Mouse (Mus musculus): ENCODE results near the gene Ptprm.
"Not testable (repeated sequence)": the region's sequence is repeated elsewhere in the genome, so short reads cannot be mapped to it uniquely, and the experiment has no call there.

Gene Ptprm

GRCm38 (mm10) chr17:66891916-66892315 lies 462.3 kb downstream of the Ptprm start:
- no peak for DNase-seq (ENCODE audit: extremely low spot score, low read depth, low spot score)

- DNase-seq (ENCODE audit: extremely low spot score, low read depth, low spot score) = no peak
Measured at GRCm38 (mm10) chr17:66891067-66891862, 463.0 kb downstream of the Ptprm start.

GRCm38 (mm10) chr17:66882304-66882703 lies 472.0 kb downstream of the Ptprm start:
- no peak for DNase-seq (ENCODE audit: extremely low spot score, low read depth, low spot score)

- no peak for DNase-seq (ENCODE audit: extremely low spot score, low read depth, low spot score)
Measured at GRCm38 (mm10) chr17:66880969-66881701, 473.1 kb downstream of the Ptprm start.

- no peak for DNase-seq (ENCODE audit: extremely low spot score, low read depth, low spot score)
Measured at GRCm38 (mm10) chr17:66879151-66879550, 475.1 kb downstream of the Ptprm start.

- DNase-seq (ENCODE audit: extremely low spot score, low read depth, low spot score) = no peak
Measured at GRCm38 (mm10) chr17:66877582-66877981, 476.7 kb downstream of the Ptprm start.

- no peak for DNase-seq (ENCODE audit: extremely low spot score, low read depth, low spot score)
Measured at GRCm38 (mm10) chr17:66874810-66875209, 479.4 kb downstream of the Ptprm start.

GRCm38 (mm10) chr17:66871396-66871795 lies 482.9 kb downstream of the Ptprm start:
- DNase-seq (ENCODE audit: extremely low spot score, low read depth, low spot score) = no peak

- DNase-seq (ENCODE audit: extremely low spot score, low read depth, low spot score) = no peak
Measured at GRCm38 (mm10) chr17:66869581-66870002, 484.7 kb downstream of the Ptprm start.

- DNase-seq (ENCODE audit: extremely low spot score, low read depth, low spot score) = no peak
Measured at GRCm38 (mm10) chr17:66864441-66864840, 489.8 kb downstream of the Ptprm start.

- DNase-seq (ENCODE audit: extremely low spot score, low read depth, low spot score) = no peak
Measured at GRCm38 (mm10) chr17:66861557-66861956, 492.7 kb downstream of the Ptprm start.

GRCm38 (mm10) chr17:66858757-66859156 lies 495.5 kb downstream of the Ptprm start:
- DNase-seq (ENCODE audit: extremely low spot score, low read depth, low spot score) = no peak

GRCm38 (mm10) chr17:66852496-66852895 lies 501.8 kb downstream of the Ptprm start:
- DNase-seq (ENCODE audit: extremely low spot score, low read depth, low spot score) = no peak

- not testable (repeated sequence) for DNase-seq (ENCODE audit: extremely low spot score, low read depth, low spot score)
Measured at GRCm38 (mm10) chr17:66847011-66847410, 507.2 kb downstream of the Ptprm start.

GRCm38 (mm10) chr17:66822347-66822746 lies 531.9 kb downstream of the Ptprm start:
- DNase-seq (ENCODE audit: extremely low spot score, low read depth, low spot score) = no peak

GRCm38 (mm10) chr17:66817380-66817779 lies 536.9 kb downstream of the Ptprm start:
- DNase-seq (ENCODE audit: extremely low spot score, low read depth, low spot score) = no peak

GRCm38 (mm10) chr17:66815921-66816320 lies 538.3 kb downstream of the Ptprm start:
- DNase-seq (ENCODE audit: extremely low spot score, low read depth, low spot score) = no peak

GRCm38 (mm10) chr17:66813786-66814185 lies 540.5 kb downstream of the Ptprm start:
- DNase-seq (ENCODE audit: extremely low spot score, low read depth, low spot score) = no peak

GRCm38 (mm10) chr17:66813346-66813745 lies 540.9 kb downstream of the Ptprm start:
- no peak for DNase-seq (ENCODE audit: extremely low spot score, low read depth, low spot score)

GRCm38 (mm10) chr17:66809786-66810185 lies 544.5 kb downstream of the Ptprm start:
- no peak for DNase-seq (ENCODE audit: extremely low spot score, low read depth, low spot score)

- DNase-seq (ENCODE audit: extremely low spot score, low read depth, low spot score) = no peak
Measured at GRCm38 (mm10) chr17:66808186-66808585, 546.1 kb downstream of the Ptprm start.

Measured in hindlimb bud, embryonic 11.5 days (tissue).